Mouse (Mus musculus): ENCODE data around the gene Fgfr2.

The Fgfr2 gene

GRCm38 (mm10) chr7:133123244-133123998 lies at the start of gene Fgfr2:
Gene Fgfr2 (minus strand): TSS chr7:133123350.
- CTCF ChIA-PET: no interaction called here

DNA sequence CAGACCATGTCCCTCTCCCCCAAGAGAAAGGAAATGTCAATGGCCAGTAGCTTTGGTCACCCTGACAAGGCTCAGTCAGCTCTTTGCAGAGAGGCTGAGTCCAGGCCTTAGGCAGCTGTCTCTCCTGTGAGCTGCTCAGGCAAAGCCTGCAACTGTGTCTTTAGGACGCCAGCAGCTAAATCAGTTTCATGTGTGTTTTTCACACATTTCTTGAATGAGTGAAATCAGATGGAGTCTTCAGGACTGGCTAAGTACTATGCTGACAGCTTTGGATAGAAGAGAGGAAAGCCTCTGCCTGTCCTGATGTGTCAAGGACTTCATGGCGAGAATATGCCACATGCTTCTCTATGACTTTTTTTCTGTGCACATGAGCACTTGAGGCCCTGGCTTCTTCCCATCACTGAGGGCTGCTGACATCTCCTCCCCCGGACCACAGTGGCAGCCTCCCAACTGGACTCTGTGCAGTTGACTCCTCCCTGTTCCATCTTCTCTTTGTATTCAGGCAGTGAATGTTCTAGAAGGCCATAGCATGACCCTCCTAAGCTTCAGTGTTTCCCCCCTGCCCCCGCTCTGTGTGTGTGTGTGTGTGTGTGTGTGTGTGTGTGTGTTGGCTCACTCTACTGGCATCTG lies 48.4 kb upstream of the Fgfr2 start:
- CTCF ChIA-PET: interaction anchor here (0.6 to 1.2 kb wide), 2 partner anchors 12 to 618 kb away, joined by 3 to 9 read pairs; no protein-coding TSS in a partner anchor

GRCm38 (mm10) chr7:133168928-133169327 lies 45.8 kb upstream of the Fgfr2 start:
- CTCF ChIA-PET: no interaction called here

DNA sequence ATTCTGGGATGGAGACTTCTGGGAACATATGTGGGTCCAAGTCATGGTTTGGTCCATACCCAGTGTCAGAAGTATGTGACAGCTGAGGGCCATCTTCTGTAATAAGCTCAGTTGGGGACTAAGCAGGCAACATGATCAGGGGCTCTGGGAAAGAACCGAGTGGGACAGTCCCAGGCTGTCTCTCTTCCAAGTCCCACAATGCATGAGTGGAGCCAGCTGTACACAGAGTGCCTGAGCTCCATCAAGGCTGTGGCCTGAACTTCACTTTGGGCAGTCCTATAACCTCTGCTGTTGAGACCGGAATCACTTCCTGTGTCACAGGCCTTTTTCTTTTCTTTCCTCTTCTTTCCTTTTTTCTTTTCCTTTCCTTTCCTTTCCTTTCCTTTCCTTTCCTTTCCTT lies 44.8 kb upstream of the Fgfr2 start:
- CTCF ChIA-PET: interaction anchor here (0.6 kb wide), 1 partner anchor 1238 kb away, joined by 5 read pairs; no protein-coding TSS in a partner anchor

DNA sequence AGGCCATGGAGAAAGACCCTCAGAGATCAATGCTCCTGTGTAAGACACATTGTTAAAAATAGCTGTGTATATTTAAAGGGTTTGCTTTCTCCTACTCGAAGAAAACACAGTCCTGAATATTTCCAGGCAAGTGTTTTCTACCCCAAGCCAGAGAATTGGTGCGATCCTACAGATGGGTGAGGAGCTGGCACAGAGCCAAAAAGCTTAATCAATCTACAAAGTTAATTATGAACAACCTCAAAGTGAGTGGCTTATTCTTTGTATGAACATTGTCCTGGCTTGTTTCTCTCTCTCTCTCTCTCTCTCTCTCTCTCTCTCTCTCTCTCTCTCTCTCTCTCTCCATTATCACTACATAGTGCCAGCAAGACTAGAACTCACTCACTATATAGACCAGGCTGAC lies 41.6 kb upstream of the Fgfr2 start:
- CTCF ChIA-PET: interaction anchor here (0.7 kb wide), 1 partner anchor 9 kb away, joined by 3 read pairs; no protein-coding TSS in a partner anchor

DNA sequence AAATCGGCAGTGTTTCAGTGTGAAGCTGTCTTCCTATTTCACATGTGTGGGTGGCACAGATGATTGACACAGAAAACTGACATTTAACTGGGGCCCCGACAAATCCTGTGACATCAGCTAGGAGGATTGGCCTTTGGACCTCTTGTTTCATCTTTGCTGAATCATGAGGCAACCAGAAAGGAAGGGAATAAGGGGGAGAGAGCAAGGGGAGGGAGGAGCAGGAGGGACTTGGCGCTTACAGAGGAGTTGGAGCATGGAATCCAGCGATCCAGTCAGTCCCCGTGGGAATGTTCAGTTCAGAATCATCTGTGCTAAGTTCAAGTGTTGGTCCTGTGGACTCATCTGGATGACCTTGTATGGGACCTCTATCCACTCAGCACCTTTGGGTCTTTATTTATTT lies 39.9 kb upstream of the Fgfr2 start:
- CTCF ChIA-PET: no interaction called here

- CTCF ChIA-PET: no interaction called here
Measured at GRCm38 (mm10) chr7:133162131-133162530, 39.0 kb upstream of the Fgfr2 start.

DNA sequence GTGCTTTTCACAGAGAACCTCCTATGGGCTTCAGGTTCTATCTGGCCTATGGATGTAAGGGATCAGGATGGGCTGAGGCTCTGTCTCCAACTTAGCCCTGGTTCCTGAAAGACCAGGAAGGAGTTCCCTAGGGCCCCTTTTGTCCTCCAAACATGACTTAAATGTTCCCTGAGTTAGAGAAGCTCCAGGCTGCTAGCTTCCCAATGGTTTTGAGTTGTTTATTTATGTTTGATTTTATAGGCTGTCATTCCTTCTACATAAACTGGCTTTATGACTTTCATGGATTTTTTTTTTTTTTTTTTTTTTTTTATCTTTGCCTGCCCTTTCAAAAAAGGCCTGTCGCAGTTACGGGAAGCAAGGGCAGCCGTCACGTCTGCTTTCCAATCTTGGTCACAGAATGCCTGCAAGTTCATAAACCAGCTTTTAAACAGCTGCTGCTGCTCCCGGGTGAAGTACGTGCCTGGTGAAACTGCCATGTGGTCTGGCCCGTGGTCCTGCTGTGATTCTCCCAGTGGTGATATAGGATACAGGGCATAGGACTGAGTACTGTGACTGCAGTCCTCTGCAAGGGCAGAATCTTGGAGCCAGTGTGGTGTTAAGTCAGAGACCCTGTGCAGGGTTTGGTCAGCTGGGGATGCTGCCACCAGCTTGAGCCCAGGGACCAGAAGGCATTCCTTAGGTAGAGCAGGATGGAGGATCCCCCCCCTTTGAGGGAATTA lies 38.4 kb upstream of the Fgfr2 start:
- CTCF ChIA-PET: no interaction called here

DNA sequence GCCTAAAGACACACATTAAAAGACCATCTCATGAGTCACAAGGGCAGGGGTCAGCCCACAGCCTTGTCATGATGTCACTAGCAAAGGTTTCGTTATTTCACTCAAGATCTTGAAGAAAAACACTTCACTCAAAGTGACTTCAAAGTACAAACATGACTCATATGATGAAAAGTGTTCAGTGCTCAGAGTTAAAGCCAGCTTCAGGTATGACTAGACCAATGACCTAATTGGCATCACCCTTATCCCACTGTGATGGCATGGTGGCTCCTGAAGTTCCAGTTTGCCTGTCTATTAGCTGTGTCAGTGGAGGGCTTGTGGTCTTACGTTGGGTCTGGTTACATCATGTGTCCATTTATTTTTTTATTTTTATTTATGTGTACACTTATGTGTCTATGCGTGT lies 36.4 kb upstream of the Fgfr2 start:
- CTCF ChIA-PET: no interaction called here

DNA sequence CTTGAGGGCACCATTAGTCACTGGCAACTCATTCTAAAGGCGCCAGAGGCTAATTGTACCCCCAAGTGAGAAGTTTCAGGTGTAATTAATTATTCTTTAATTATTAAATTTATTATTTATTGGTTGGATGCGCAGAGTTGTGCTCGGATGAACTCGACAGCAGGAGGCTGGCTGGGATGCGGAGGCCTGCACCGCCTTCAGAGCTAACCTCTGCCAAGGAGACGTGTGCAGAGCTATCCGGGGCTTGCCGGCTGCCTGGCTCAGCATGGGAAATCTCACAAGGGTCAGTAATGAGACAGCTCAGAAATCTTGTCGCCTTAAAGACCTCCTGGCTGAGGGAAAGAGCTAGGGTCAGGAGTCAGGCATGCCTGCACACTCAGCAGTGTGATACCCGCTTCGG lies 32.5 kb upstream of the Fgfr2 start:
- CTCF ChIA-PET: no interaction called here

DNA sequence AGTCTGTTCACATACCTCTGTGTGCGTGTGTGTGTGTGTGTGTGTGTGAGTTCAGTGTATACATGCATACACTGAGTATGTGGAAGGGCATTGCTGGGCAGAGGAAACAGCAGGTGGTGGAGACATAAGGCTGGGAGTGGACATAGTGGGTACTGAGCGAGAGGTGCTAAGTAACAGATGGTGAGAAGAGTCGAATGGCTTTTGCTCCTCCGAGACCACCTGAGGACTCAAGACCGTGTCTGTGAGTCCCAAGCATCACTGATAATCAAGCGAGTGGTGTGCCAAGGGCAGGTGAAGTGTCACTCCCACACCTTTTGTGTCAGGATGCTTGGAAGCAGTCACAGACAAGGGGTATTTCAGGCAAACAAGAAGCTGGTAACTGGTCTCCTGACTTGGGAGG lies 31.7 kb upstream of the Fgfr2 start:
- CTCF ChIA-PET: no interaction called here

GRCm38 (mm10) chr7:133139689-133140336 lies 16.7 kb upstream of the Fgfr2 start:
- CTCF ChIA-PET: no interaction called here

- CTCF ChIA-PET: no interaction called here
Measured at GRCm38 (mm10) chr7:133133552-133133951, 10.4 kb upstream of the Fgfr2 start.

GRCm38 (mm10) chr7:133132702-133133101 lies 9.6 kb upstream of the Fgfr2 start:
- CTCF ChIA-PET: no interaction called here

DNA sequence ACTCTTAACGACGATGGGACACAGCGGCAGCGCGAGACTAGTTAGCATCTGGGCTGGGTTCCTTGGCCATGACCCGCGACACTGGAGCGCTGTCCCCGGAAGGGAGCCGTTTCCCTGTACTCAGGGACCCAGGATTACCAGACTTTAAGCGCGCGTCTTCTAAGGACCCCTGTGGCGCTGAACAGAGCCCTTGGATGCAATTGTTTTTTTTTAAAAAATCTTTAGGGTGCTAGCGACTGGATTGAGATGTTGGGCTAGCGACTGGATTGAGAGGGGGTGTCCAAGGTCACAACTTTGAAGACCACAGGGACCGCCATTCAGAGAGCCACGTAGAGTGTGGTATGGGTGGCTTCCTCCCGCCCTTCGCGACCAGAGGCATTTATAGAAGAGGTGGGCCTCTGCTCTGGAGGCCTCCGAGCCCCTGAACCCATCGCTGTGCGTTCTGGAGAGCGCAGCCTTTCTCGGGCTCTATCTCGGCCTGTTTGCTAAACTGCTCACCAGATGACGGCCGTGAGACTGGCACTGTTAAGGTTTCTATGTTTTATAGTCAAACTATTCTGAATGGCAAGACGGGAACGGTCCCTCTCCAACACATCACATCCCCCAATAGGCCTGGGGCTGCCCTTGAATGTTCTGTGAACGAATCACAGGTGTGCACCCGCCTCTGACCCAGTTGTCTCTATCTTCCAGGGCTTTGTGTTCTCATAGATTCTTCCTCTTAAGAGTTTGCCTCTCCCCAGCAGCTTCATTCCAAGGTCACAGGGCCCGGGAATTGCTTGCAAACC lies 1.7 kb upstream of the Fgfr2 start:
- CTCF ChIA-PET: no interaction called here

DNA sequence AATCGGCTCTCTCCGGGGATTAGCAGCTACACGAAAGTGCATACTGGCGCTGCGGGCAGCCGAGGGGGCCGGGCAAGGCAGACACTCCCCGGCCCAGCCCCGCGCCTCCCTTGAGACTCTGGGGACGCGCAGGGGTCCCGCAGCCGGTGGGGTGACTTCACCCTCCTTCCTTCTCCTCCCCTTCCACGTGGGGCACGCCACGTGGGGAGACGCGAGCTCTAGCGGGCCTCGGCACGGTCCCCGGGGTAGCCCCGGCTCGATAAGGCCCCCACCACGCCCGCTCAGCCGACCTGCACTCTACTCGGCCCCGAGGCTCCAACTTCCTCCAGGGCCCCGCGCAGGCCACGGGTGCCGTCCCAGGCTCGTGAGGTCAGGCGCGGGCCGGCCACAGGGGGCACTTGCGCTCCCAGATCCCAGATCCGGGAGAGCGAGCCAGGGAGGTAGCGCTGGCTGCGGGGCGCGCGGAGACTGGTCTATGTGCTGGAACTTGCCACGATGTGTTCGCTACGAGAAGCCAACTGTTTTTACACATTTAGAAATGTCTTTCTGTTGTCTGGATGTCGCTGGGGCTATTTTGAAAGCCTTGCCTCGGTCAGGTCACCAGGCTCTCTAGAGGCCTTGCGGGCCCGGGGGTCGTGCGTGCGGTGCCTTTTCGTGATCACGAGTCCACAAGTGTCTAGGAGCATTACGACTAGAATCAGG lies 1.0 kb upstream of the Fgfr2 start, which contains the start of gene Ctbp2:
Ctbp2 (minus strand) TSS at position 356 of the 702 bp plus-strand sequence.
- CTCF ChIA-PET: no interaction called here

GRCm38 (mm10) chr7:133122379-133123243 lies 539 bp downstream of the Fgfr2 start:
- CTCF ChIA-PET: no interaction called here

DNA sequence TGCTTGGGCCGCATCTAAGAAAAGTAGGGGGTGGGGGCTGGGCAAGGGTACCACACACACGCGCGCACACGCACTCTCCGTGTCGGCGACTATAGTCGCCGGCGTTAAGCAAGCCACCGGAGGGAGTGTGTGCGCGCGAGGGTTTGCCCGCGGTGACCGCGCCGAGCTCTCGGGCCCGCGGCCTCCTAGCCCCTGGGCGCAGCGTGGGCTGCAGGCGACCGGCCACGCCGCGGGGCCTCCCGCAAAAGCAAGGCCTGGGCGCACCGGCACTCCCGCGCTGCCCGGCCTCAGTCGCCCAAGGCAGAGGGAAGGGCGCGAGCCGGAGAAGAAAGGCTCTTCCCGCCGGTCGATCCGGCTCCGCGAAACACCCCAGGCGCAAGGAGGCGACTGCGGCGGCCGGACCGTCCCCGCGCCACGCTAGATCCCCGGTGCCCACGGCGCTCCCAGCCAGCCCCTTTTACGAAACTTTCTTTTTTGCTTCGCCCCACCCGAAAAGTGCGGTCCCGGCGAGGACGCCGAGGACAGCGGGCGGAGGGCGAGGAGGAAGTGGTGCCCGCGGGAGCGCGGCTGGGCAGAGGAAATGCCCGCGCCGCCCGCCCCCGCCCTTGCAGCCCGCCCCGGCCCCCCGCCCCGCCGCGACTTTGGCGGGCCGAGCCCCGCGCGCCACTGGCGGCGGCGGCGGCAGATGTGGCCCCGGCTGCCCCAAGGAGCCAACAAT lies 1.3 kb downstream of the Fgfr2 start:
- CTCF ChIA-PET: no interaction called here

GRCm38 (mm10) chr7:133121080-133121607 lies 2.0 kb downstream of the Fgfr2 start:
- CTCF ChIA-PET: no interaction called here
